8 mouse cellular contexts compared by ENCODE assay signal in genomic region chr4:85391795-85392194, GRCm38 (mm10).
A peak's percentile ranks its signal among the peaks of the same experiment; 100 is the strongest.
DNase-seq lines count a peak whose midpoint lies in the region; TF ChIP-seq lines count a peak whose summit lies in the region.

No protein-coding gene starts in this region.

- WGBS in lung, adult 2 months: 21% methylated on average over 1 of the region's 1 CpGs

- no peak for DNase-seq in gastrocnemius, adult 2 months
- no peak for DNase-seq in gastrocnemius, adult 8-10 months (ENCODE audit: low spot score in 2 of 2)
- DNase-seq in lung, postnatal 10 days: peak; percentile 25
- DNase-seq in lung, adult 2 months: no peak
- peak; percentile 76 for DNase-seq in cerebellum, adult 9-10 months
- peak; percentile 39 for DNase-seq in retina, postnatal 1 day
- DNase-seq in thymus, postnatal 36 days: no peak
- DNase-seq in urinary bladder, postnatal 4 days (ENCODE audit: low spot score in 2 of 2): no peak

- peak; percentile 51 for TF ChIP-seq CTCF in gastrocnemius, adult 2 months (IDR thresholded peaks at IDR 0.05)
- no peak for TF ChIP-seq CTCF in lung, adult 2 months (IDR thresholded peaks at IDR 0.05; ENCODE audit: insufficient read depth, low read length)

- no peak overlapping the region for H3K4me3 ChIP-seq in gastrocnemius, adult 2 months
- H3K4me3 ChIP-seq in lung, adult 2 months (replicated peaks; ENCODE audit: extremely low read depth, low read depth, low read length): no peak overlapping the region

- TF ChIP-seq POLR2A in lung, adult 2 months (IDR thresholded peaks at IDR 0.05; ENCODE audit: borderline replicate concordance, extremely low read depth, low read depth, low read length): no peak

- no peak overlapping the region for H3K27ac ChIP-seq in gastrocnemius, adult 2 months

- intact Hi-C loops in gastrocnemius, adult 2 months (cut with DNase I): loop anchor here (5.0 kb wide), 1 partner anchor 229 kb away; no protein-coding TSS in a partner anchor

- no peaks in the 10 kb centered on the region for H3K4me1 ChIP-seq in lung, adult 2 months (ENCODE audit: control insufficient read depth, insufficient read depth, low read length)

Comparison
In these comparisons a context has a peak if more than half of its experiments do, and no peak if none do; other contexts are left out.
1. DNase-seq: peak in lung, postnatal 10 days (single experiment), cerebellum, adult 9-10 months (single experiment) and retina, postnatal 1 day (single experiment); none in gastrocnemius, adult 2 months (single experiment), gastrocnemius, adult 8-10 months (0 of 2), lung, adult 2 months (single experiment), thymus, postnatal 36 days (0 of 2) and urinary bladder, postnatal 4 days (0 of 2).